Mouse (Mus musculus): ENCODE data around the gene Adgrl3. TPM values are rescaled to one million over a fixed set of nuclear protein-coding genes. Genes with fewer than 3 reads are reported as not detected.

The Adgrl3 gene
- polyA plus RNA-seq, 1 experiment from 2014 or later = 1.1 TPM

GRCm38 (mm10) chr5:81227256-81227655 lies 207.3 kb downstream of the Adgrl3 start:
- Histone ChIP-seq H3K27me3 (ENCODE audit: insufficient read depth, low read length) (no peaks in the 10 kb centered on the region), H3K36me3 (replicated peaks; ENCODE audit: insufficient read depth, low read length) (no peaks in the 10 kb centered on the region), H3K4me3 (ENCODE audit: low read depth, low read length) (no peak overlapping the region), H3K9ac (replicated peaks) (no peak overlapping the region), H3K9me3 (ENCODE audit: low read length) (no peaks in the 10 kb centered on the region), H3K27ac (ENCODE audit: low read depth) (no peak overlapping the region), H3K4me1 (ENCODE audit: insufficient read depth) (no peaks in the 10 kb centered on the region), H3K4me2 (ENCODE audit: low read depth, low read length) (no peak overlapping the region)
- ATAC-seq = no peak
- TF ChIP-seq CTCF (IDR thresholded peaks at IDR 0.05; ENCODE audit: low read depth) (no peak), EP300 (IDR thresholded peaks at IDR 0.05; ENCODE audit: low read depth) (no peak)
- DNase-seq = no peak

GRCm38 (mm10) chr5:81248724-81249123 lies 228.8 kb downstream of the Adgrl3 start:
- Histone ChIP-seq H3K27ac (ENCODE audit: low read depth) (no peak overlapping the region), H3K27me3 (ENCODE audit: insufficient read depth, low read length) (no peaks in the 10 kb centered on the region), H3K4me3 (ENCODE audit: low read depth, low read length) (no peak overlapping the region), H3K4me2 (ENCODE audit: low read depth, low read length) (no peak overlapping the region), H3K9ac (replicated peaks) (no peak overlapping the region), H3K36me3 (replicated peaks; ENCODE audit: insufficient read depth, low read length) (no peaks in the 10 kb centered on the region), H3K4me1 (ENCODE audit: insufficient read depth) (no peaks in the 10 kb centered on the region), H3K9me3 (ENCODE audit: low read length) (no peaks in the 10 kb centered on the region)
- 73% methylated on average over 5 of the region's 5 CpGs for WGBS (ENCODE audit: insufficient replicate concordance)
- TF ChIP-seq CTCF (IDR thresholded peaks at IDR 0.05; ENCODE audit: low read depth) = no peak
- TF ChIP-seq EP300 (IDR thresholded peaks at IDR 0.05; ENCODE audit: low read depth) = no peak
- DNase-seq (no peak), ATAC-seq (no peak)

GRCm38 (mm10) chr5:81256091-81256490 lies 236.2 kb downstream of the Adgrl3 start:
- Histone ChIP-seq H3K27ac (ENCODE audit: low read depth) (no peak overlapping the region), H3K4me1 (ENCODE audit: insufficient read depth) (no peaks in the 10 kb centered on the region), H3K9me3 (ENCODE audit: low read length) (no peaks in the 10 kb centered on the region), H3K4me3 (ENCODE audit: low read depth, low read length) (no peak overlapping the region), H3K9ac (replicated peaks) (no peak overlapping the region), H3K36me3 (replicated peaks; ENCODE audit: insufficient read depth, low read length) (no peaks in the 10 kb centered on the region), H3K27me3 (ENCODE audit: insufficient read depth, low read length) (no peaks in the 10 kb centered on the region), H3K4me2 (ENCODE audit: low read depth, low read length) (no peak overlapping the region)
- TF ChIP-seq EP300 (IDR thresholded peaks at IDR 0.05; ENCODE audit: low read depth) = no peak
- TF ChIP-seq CTCF (IDR thresholded peaks at IDR 0.05; ENCODE audit: low read depth) = no peak
- DNase-seq (no peak), ATAC-seq (no peak)
- WGBS (ENCODE audit: insufficient replicate concordance) = 78% methylated on average over 3 of the region's 3 CpGs

- Histone ChIP-seq H3K9me3 (ENCODE audit: low read length) (no peaks in the 10 kb centered on the region), H3K27ac (ENCODE audit: low read depth) (no peak overlapping the region), H3K4me1 (ENCODE audit: insufficient read depth) (no peaks in the 10 kb centered on the region), H3K27me3 (ENCODE audit: insufficient read depth, low read length) (no peaks in the 10 kb centered on the region), H3K9ac (replicated peaks) (no peak overlapping the region), H3K4me2 (ENCODE audit: low read depth, low read length) (no peak overlapping the region), H3K4me3 (ENCODE audit: low read depth, low read length) (no peak overlapping the region), H3K36me3 (replicated peaks; ENCODE audit: insufficient read depth, low read length) (no peaks in the 10 kb centered on the region)
- DNase-seq (no peak), ATAC-seq (no peak)
- TF ChIP-seq CTCF (IDR thresholded peaks at IDR 0.05; ENCODE audit: low read depth) (no peak), EP300 (IDR thresholded peaks at IDR 0.05; ENCODE audit: low read depth) (no peak)
- WGBS (ENCODE audit: insufficient replicate concordance) = 66% methylated on average over 3 of the region's 3 CpGs
Measured at GRCm38 (mm10) chr5:81269689-81270088, 249.8 kb downstream of the Adgrl3 start.

- no peak overlapping the region for H3K27ac ChIP-seq (ENCODE audit: low read depth)
- no peaks in the 10 kb centered on the region for H3K4me1 ChIP-seq (ENCODE audit: insufficient read depth)
- no peak overlapping the region for H3K9ac ChIP-seq (replicated peaks)
- H3K27me3 ChIP-seq (ENCODE audit: insufficient read depth, low read length) = no peaks in the 10 kb centered on the region
- no peak for ATAC-seq
- 64% methylated on average over 6 of the region's 6 CpGs for WGBS (ENCODE audit: insufficient replicate concordance)
- H3K9me3 ChIP-seq (ENCODE audit: low read length) = no peaks in the 10 kb centered on the region
- TF ChIP-seq CTCF (IDR thresholded peaks at IDR 0.05; ENCODE audit: low read depth) = no peak
- TF ChIP-seq EP300 (IDR thresholded peaks at IDR 0.05; ENCODE audit: low read depth) = no peak
- DNase-seq = no peak
- H3K36me3 ChIP-seq (replicated peaks; ENCODE audit: insufficient read depth, low read length) = no peaks in the 10 kb centered on the region
- H3K4me3 ChIP-seq (ENCODE audit: low read depth, low read length) = no peak overlapping the region
- H3K4me2 ChIP-seq (ENCODE audit: low read depth, low read length) = no peak overlapping the region
Measured at GRCm38 (mm10) chr5:81275346-81276047, 255.6 kb downstream of the Adgrl3 start.

GRCm38 (mm10) chr5:81279246-81279645 lies 259.3 kb downstream of the Adgrl3 start:
- no peak for TF ChIP-seq CTCF (IDR thresholded peaks at IDR 0.05; ENCODE audit: low read depth)
- no peak for TF ChIP-seq EP300 (IDR thresholded peaks at IDR 0.05; ENCODE audit: low read depth)
- Histone ChIP-seq H3K4me3 (ENCODE audit: low read depth, low read length) (no peak overlapping the region), H3K27me3 (ENCODE audit: insufficient read depth, low read length) (no peaks in the 10 kb centered on the region), H3K4me2 (ENCODE audit: low read depth, low read length) (no peak overlapping the region), H3K4me1 (ENCODE audit: insufficient read depth) (no peaks in the 10 kb centered on the region), H3K9ac (replicated peaks) (no peak overlapping the region), H3K9me3 (ENCODE audit: low read length) (no peaks in the 10 kb centered on the region), H3K27ac (ENCODE audit: low read depth) (no peak overlapping the region), H3K36me3 (replicated peaks; ENCODE audit: insufficient read depth, low read length) (no peaks in the 10 kb centered on the region)
- 60% methylated on average over 2 of the region's 2 CpGs for WGBS (ENCODE audit: insufficient replicate concordance)
- DNase-seq (no peak), ATAC-seq (no peak)
